Mouse (Mus musculus) gastrocnemius, postnatal 10 days (tissue): ENCODE measurements around the gene Faxc. TPM values are rescaled to one million over a fixed set of nuclear protein-coding genes. Genes with fewer than 3 reads are reported as not detected.
A peak's percentile ranks its signal among the peaks of the same experiment; 100 is the strongest.

Experiments used
- DNase-seq: peaks from one replicate; pipeline ENCODE4 v3.0.0; 2021; ENCODE audit warnings: mixed read lengths
- long read RNA-seq, 2 experiments: library from polyadenylated mRNA; stranded (forward); transcript quantifications; one replicate each; pipeline ENCODE4 v2.0.0; 2021
- total RNA-seq, 2 experiments: library from RNA; stranded (reverse); gene quantifications; 2 replicates each; pipeline ENCODE4 v1.2.3; 2021

The Faxc gene
- 1 to 10 TPM; 2.4 to 2.9 TPM for total RNA-seq
- long read RNA-seq, experiment 1, full-length matches to known transcripts, result 2 of 2 reads
- long read RNA-seq, experiment 1, partial matches to known transcripts, result 0 of 2 reads
- long read RNA-seq, experiment 1, other reads (novel, unspliced or antisense), result 0 of 2 reads
- long read RNA-seq, experiment 2, partial matches to known transcripts, result 0 of 2 reads
- long read RNA-seq, experiment 2, other reads (novel, unspliced or antisense), result 2 of 2 reads

DNA sequence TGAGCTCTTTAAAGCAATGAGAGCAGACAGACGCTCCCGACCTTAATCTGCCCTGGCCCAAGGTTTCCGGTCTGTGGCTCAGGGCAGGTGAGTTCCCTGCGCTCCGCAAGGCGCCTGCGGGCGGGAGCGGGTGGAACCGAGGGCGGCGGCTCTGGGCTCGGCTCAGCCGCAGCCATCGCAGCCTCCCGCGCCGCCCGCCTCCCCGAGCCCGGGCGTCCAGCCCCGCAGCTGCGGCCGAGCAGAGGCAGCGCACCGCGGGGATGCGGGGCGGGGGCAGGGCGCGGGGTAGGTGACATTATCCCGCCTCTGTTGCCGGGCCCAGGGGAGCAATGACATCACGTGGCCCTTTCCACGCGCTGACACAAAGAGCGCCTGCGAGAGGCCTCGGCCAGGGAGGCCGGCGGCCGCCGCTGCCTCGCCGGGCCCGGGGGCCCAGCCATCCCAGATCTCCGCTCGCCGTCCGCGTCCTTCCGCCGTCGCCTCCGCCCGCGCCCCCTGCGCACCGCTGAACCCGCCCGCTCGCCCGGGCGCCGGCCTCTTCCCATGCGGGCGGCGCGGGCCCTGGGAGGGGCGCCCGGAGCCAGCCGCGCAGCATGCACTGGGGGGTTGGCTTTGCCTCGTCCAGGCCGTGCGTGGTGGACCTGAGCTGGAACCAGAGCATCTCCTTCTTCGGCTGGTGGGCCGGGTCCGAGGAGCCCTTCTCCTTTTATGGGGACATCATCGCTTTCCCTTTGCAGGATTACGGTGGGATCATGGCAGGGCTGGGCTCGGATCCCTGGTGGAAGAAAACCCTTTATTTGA lies at the start of gene Faxc:
TSS of gene Faxc (plus strand) at position 359 of the 801 bp plus-strand sequence.
- DNase-seq, result peak; percentile 44

DNA sequence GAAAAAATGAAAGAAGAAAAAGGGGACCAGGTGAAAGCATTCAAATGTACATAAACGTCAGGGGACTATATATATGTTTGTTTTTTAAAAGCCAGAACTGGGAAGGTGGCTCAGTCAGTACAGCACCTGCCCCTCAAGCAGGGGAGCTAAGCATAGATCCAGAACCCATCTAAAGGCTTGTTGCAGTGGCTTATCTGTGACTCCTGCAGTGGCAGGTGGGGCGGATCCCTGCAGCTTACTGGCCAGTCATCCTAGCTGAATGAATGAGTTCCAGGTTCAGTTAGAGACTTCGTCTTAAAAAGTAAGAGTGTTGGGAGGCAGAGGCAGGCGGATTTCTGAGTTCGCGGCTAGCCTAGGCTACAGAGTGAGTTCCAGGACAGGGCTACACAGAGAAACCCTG lies 48.3 kb upstream of the Faxc start:
- no peak for DNase-seq

DNA sequence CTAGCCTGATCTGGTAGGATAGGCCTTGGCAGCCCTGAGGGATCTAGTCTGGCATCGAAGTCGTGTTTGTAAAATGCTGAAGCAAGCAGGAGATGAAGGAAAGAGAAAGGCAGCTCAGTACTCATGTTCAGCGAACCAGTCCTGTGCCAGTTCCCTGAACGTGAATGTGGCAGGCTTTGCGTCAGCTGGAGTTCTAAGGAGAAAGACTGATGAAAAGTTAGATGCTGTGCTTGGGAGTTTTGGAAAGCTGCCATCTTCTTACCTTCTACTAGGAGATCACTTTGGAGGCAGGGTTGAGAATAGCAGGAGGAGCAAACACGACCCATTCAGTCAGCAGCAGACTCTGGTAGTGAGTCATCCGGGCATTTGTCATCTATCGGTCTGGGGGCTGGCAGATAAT lies 45.3 kb upstream of the Faxc start:
- DNase-seq, result no peak

DNA sequence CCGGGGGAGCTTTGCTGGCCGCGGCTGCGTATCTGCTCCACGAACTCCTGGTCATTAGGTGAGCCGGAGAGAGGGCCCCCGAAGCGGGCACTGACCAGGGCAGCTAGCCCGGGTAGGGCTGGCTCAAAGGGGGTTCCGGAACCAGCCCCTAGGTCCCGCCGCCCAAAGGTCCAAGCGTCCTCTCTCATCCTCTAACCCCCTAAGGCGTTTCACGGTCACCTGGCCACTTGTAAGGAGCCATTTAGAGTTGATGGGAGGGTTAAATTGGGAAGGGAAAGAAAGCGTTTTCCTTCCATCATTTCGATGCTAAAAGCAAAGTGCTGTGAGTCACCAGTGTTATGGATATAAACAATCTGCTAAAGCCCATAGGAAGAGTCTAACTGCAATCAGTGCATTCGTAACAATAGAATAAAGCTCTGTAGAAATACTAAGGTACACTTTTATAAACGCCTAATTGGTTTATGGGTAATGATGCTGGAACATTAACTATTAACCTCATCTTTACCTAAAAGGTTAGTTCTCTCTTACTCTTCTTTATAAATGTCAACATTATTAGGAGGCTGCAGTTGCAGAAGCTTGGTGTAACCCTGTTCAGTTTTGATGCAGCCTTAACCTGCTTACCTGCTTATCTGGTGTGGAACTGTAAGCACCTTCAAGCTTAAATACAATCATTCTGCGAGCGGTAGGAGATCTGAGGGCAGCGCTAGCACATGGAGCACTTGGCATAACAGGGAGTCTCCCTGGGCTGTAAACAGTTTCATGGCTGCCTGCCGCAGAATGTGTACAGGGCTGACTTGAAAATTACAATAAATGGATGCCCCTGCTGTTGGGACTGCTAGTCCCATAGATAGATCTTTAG lies 872 bp downstream of the Faxc start:
- no peak for DNase-seq

DNA sequence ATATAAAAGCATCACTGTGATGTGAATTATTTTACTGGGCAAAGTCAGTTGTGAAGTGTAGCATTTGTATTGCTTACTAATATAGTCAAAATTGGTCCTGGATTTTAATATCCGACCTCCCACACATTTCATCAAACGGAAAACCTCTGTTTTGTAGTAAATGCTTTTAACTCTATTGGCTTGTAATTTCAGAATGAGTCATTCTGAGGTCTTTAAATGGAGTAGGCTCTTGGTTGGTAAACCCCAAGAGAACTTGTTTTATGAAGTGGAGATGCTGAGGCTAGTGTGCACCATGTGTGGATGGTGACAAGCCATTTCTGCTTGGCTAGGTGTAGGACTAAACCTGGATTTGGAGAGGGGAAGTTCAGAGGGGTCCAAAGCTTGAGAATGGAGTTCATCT lies 4.2 kb downstream of the Faxc start:
- DNase-seq, result no peak

DNA sequence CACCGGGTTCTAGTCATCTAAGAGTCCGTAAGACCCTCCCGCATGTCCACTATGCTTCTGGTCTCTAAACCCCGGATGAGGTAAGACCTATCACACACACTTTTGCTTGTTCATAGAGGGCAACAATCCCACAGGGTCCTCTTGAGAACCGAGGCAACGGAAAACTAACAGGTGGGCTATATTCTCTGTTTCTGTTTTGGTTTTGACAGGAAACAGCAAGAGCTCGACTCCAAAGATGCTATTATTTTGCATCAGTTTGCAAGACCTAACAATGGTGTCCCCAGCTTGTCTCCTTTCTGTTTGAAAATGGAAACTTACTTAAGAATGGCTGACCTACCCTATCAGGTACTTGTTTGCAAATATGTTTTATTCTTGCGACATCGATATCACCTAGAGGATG lies 5.3 kb downstream of the Faxc start:
- no peak for DNase-seq

DNA sequence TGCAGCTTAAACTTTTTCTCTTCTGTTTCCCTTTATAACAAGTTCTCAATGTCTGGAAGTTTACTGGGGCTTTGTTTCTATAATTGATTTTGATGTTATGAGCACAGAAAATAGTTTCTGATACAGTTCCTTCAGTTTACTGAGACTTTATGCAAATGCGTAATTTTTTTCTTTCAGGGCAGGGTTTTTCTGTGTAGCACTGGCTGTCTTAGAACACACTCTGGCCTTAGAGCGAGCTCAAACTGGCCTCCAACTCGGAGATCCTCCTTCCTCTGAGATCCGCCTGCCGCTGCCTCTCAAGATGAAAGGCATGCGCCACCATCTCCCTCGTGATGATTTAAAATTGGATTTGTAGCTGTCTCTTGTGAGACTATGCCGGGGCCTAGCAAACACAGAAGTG lies 6.8 kb downstream of the Faxc start:
- no peak for DNase-seq

DNA sequence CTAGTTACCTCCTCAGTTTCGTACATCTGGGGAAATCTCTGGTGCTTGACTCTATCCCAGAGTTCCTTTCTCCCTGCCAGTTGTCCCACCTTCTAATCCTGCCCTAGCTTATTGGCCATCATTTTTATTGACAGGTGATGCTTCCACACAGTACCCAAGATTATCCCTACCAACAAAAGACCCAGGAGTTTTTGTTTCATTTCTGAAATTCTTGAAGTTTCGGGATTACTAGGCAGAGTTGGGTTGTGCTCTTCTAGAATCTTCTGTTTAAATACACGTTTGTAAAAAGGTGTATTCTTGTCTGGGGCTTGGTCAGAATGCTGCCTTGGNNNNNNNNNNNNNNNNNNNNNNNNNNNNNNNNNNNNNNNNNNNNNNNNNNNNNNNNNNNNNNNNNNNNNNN lies 13.5 kb downstream of the Faxc start:
- no peak for DNase-seq

DNA sequence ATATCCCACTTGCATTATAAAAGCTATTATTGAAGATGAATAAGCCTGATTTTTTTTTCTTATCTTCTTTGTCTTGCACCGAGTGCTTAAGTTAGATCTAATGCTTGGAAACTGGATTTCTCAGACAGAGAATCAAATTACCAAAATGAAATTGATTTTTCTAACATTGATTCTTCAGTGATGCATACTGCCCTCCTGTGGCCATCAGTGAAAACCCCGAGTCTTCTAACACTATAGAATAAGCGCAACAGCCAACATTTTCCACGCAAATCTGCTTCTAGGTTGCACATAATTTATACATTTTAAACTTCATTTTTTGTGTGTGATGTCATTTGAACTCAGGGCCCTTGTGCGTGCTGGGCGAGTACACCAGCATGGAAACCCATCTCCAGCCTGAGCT lies 20.3 kb downstream of the Faxc start:
- DNase-seq, result peak; percentile 22

DNA sequence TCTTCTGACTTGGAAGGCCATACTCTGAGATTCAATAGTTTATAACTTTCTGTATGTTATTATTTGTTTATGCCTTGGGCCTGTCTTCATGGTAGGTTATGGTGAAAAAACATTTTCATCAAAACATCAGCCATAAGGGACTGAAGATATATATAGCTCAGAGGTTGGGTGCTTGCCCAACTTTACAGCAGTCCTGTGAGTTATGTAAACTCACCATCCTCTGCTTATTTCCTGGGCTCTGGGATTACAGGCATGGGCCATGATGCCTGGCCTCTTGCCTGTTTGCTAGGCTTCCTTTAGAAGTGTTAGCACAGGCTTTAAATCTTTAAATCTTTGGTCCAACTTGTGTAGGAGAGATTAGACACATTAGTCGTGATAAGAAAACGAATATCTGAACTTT lies 21.1 kb downstream of the Faxc start:
- no peak for DNase-seq

DNA sequence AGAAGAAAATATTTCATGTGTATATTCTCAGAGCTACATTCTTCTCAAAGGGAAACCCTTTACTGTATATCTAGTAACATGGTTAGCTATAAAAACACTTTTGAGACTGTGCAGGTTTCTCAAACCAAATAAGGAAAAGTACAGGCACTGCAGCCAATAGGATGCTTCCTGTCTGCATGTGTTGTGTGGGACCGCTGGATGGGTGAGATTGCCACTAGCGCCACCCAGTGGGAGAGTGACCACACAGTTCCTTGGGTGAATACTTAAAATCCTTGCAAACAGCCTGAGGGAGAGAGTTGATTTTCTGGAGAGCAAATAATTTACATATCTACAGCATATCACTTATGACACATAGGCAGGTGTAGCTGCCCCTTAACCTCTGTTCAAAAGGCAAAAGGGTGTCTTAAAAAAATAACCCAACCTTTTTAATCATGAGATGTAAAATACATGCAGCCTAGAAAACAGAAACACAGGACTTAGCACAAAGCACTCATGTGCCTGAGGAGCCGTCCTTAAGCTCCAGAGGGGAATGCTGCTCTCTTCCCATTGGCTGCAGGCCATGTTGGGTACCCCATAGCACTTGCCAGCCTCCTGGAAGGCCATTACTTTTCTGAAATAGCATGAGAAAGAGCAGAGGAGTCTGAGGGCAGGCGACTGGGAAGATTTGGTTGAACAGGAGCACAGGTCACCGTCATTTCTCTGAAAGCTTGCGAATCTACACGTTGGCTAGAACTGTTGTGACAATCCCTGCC lies 26.6 kb downstream of the Faxc start:
- DNase-seq, result peak; percentile 60

DNA sequence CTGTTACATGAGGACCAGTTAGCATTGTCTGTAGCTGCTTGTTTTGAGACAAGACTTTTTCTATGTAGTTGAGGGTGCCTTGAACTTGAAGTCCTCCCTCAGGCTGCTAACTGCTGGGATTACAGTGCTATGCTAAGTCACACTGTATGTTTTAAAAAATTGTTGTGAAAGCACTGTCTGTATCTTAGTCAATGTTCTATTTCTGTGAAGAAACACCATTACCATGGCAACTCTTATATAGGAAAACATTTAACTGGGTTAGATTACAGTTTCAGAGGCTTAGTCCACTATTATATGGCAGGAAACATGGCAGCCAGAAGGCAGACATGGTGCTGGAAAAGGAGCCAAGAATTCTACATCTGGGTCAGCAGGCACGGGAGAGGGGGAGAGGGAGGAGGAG lies 40.8 kb downstream of the Faxc start:
- DNase-seq, result no peak

DNA sequence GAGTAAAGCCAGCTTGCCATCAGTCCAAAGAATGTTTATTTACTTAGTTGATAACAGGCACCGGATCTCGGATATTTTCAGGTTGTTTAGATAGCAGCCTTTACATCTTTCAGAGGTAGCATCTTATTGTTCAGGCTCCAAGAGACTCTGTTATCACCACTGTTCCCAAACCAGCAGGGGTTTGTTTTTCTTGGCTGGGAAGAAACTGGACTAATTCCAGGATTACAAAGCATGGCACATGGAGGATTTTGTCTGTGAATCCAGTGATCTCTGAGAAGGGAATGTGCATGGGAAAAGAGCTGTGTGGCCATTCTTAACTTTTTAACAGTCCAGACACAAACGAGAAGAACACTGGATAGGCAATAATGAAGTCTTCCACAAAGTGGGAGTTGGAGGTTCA lies 43.0 kb downstream of the Faxc start:
- DNase-seq, result no peak

DNA sequence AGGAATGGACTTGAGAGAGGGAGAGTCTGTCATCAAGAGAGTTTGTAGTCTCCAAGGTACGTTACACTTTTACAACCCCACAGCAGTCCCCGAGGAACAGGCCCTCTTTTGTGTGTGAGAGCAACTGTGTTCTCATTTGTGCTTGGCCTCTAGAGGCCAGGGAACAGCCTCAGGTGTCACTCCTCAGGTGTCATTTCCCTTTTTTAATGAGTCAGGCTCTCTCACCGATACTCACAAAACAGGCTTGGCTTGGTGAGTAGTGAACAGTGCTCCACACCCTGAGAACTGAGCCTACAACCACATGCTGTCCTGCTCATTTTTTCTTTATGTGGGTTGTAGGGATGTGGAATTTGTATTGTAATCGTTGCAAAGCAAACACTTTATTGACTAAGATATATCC lies 49.3 kb downstream of the Faxc start:
- DNase-seq, result no peak

DNA sequence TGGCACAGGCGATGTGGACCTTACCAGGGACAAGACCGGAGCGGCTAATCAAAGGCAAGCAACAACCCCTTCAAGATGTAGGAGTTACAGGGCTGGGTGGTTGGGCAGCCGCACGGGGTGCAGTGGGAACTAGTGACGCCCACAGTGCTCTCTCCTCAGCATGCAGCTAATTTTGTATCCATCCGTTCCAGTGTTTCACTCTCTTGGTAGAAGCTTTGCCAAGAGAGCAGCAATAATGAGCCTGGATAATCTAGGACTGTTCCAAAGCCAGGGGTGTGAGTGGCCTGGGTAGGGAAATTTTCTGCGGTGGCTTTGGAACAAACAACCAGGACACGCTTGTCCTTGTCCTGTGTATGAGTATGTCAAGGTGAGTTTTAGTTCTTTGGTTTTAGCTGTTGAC lies 51.3 kb downstream of the Faxc start:
- DNase-seq, result no peak

DNA sequence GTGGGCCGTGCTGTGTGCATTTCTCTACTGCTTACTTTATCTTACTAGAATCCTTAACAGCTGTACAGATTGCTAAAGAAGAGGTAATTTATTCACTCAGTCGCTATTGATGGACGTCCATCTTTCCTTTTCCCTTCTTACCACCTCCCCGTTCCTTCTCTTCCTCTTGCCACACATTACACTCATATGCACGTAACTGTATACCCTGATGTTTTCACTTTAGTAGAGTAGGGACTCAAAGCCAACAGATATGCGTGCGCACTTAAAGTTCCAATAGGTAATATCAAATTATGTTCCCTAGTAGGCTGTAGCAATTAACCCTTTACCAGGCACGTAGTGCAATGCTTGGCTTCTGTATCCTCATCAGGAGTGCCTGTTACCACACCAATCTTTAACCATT lies 55.7 kb downstream of the Faxc start:
- DNase-seq, result no peak

DNA sequence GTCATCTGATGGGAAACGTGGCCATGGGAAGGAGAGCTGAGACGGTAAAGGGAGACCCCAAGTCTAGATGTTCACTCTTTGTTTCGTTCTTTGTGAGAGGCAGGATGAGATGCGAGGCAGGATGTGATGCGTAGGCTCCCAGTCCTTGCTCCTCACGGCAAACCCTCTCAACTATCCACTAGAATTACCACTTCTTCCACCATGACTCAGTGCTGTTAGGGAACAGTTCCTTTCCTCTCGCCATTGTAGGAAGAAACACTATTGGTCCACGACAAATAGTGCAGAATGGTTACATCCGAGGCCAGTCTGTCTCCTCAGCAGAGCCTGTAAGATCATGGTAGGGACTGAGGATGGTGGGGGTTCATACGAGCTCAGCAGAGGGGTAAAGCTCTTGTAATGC lies 56.3 kb downstream of the Faxc start:
- DNase-seq, result no peak

DNA sequence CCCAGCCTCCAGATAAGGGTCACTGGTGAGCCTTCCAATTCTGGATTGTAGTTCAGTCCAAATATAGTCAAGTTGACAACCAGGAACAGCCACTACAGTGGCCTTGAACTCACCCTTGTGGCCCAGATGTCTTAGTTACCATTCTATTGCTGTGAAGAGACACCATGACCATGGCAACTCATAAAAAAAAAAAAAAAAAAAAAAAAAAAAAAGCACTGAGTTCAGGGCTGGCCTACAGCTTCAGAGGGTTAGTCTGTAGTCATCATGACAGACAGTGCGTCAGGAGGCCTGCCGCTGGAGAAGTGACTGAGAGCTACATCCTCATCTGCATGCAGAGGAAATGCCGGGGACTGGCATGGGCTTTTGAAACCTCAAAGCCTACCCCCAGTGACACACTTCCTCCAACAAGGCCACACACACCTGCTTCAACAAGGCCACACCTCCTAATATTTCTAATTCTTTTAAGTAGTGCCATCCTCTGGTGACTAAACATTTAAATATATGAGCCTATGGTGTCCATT lies 58.5 kb downstream of the Faxc start:
- DNase-seq, result no peak

DNA sequence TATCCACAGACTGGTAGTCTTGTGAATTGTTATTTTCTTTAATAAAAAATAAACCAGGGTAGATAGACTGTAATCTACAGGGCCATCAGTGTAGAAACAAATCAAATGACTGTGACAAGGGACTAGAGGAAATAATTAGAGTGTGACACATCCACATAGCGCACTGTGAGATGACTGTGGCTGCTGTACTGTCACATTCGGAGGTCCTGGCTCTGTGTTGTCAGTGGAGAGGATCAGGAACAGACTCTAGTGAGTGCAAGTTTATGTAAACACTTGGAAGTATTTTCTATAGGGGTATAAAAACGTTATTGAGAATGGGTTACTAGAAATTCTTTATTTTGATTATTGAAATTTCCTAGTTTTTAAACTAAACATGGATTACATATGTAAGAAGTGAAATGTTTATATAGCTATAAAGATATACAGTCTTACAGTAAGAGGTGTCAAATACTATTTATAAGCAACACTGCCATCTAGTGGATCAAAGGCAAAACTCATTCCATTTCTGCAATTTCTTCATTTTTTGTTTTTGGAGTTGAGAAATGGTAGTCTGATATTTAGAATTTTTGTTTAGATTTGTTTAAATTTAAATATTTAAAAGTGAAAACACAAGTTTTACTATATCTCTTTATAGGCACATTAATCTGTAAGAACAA lies 59.6 kb downstream of the Faxc start:
- DNase-seq, result no peak

DNA sequence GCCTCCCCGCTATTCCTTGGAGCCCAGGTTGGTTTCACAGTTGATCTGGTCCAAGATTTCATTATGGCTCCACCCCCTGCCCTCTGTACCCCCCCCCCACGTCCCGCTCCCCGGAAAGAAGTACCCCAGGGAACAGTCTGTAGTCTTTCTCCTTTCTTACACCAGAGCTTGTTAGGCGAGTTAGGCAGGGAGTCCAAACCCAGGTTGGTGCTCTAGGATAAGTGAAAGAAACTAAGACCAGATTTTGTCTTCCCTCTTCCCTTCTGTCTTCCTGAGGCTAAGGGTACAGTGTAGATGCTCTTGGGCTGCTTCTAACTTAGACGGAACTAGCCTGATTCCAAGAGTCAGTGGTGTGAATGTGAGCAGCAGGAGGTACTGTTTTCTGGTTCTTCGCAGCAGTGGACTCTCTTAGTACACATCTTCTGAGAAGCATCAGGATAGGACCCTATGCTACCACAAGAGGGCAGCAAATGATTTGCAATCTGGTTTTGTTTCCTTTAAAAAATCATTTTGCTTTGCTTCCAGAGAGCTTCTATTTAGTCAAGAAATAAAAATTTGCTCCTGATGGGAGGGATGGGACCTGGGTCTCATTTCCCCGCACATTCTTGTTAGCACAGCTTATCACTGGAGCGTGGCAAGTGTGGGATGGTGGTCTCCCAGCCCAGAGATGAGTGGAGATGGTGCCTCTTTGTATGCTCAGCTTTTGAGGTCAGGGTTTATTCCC lies 86.7 kb downstream of the Faxc start:
- DNase-seq, result peak; percentile 7

DNA sequence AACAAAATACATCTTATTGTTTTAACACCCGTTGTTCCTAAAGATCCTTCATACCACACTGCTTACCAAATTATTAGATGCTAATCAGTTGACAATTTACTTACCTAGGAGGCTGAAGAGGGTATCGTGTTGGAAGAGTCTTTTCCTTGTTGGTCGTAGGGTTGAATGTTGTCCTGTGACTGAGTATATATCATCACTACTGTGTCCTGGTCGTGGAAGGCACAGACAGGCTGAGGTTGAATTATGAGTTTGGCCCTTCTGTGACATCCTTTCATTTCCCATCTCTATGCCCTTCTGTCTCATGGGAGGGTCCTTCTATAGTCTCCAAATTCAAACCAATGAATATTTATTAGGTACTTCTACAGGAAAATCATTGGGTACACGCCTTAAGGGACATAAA lies 87.3 kb downstream of the Faxc start:
- no peak for DNase-seq
